Mouse (Mus musculus) bone marrow, adult 2 months (tissue): ENCODE results near the gene Ptpn5.

Source experiments
- CTCF ChIP-seq: fragments of 200-500 bp; IDR thresholded peaks from 2 replicates; pipeline ENCODE4 v1.5.1; 2011; ENCODE audit warnings: low read length, control low read depth; ENCODE audit not compliant: control insufficient read depth, insufficient read depth
- POLR2A ChIP-seq: fragments of 200-500 bp; IDR thresholded peaks from 2 replicates; pipeline ENCODE4 v1.6.1; 2011; ENCODE audit warnings: low read depth, mild to moderate bottlenecking, control low read depth, low read length, borderline replicate concordance; ENCODE audit not compliant: control insufficient read depth

GRCm38 (mm10) chr7:47052276-47052675 is 81.2 kb downstream of the Ptpn5 start:
- TF ChIP-seq POLR2A (no peak), CTCF (no peak)
